Mouse (Mus musculus) small intestine, adult 2 months (tissue): Measurements from ENCODE around the gene Trak1. TPM values are rescaled to one million over a fixed set of nuclear protein-coding genes. Genes with fewer than 3 reads are reported as not detected.
A peak's percentile ranks its signal among the peaks of the same experiment; 100 is the strongest.

ENCODE experiments used
- H3K27ac ChIP-seq: fragments of 200-500 bp; 2 replicates; pipeline ENCODE4 v1.5.1; 2012; ENCODE audit warnings: low read depth, low read length, control low read depth, inconsistent platforms; ENCODE audit not compliant: insufficient read depth
- H3K27me3 ChIP-seq: fragments of 200-500 bp; 2 replicates; pipeline ENCODE4 v1.6.1; 2012; ENCODE audit warnings: mild to moderate bottlenecking, moderate library complexity, low read length, inconsistent platforms; ENCODE audit not compliant: control insufficient read depth, insufficient read depth
- H3K36me3 ChIP-seq: fragments of 200-500 bp; 2 replicates; pipeline ENCODE4 v1.6.1; 2012; ENCODE audit warnings: mild to moderate bottlenecking, low read length, control low read depth, inconsistent platforms; ENCODE audit not compliant: control insufficient read depth, insufficient read depth
- H3K4me1 ChIP-seq: fragments of 200-500 bp; 2 replicates; pipeline ENCODE4 v1.6.1; 2012; ENCODE audit warnings: low read length, inconsistent platforms, mixed read lengths; ENCODE audit not compliant: control insufficient read depth, insufficient read depth, insufficient read length
- H3K4me3 ChIP-seq: fragments of 200-500 bp; 2 replicates; pipeline ENCODE4 v1.5.1; 2012; ENCODE audit warnings: low read depth, mild to moderate bottlenecking, control low read depth, inconsistent platforms, low read length, moderate library complexity
- CTCF ChIP-seq: fragments of 200-500 bp; IDR thresholded peaks from 2 replicates; pipeline ENCODE4 v1.5.1; 2012; ENCODE audit warnings: low read depth, mild to moderate bottlenecking, control low read depth, inconsistent platforms, low read length, moderate library complexity, mixed read lengths; ENCODE audit not compliant: insufficient replicate concordance, insufficient read length; ENCODE audit errors: extremely low read depth
- POLR2A ChIP-seq: fragments of 200-500 bp; IDR thresholded peaks from 2 replicates; pipeline ENCODE4 v1.6.1; 2012; ENCODE audit warnings: low read depth, mild to moderate bottlenecking, control low read depth, inconsistent platforms, low read length, moderate library complexity
- WGBS: fragments of 180-500 bp; shearing (Covaris S2); methylation state at CpG from one replicate; pipeline ENCODE4 v1.1.7; 2018; 5-methylcytosine and 5-hydroxymethylcytosine counted together
- polyA plus RNA-seq: library from polyadenylated mRNA; depleted of rRNA; stranded (reverse); fragments of >200 nt; gene quantifications from 2 replicates; pipeline ENCODE4 v1.2.3, GENCODE M21; 2012

Gene Trak1
- polyA plus RNA-seq, 1 experiment = 99.8 TPM

GRCm38 (mm10) chr9:121405088-121405681, 107.9 kb downstream of the Trak1 start:
- H3K27ac ChIP-seq = peak overlapping the region; percentile 95
- H3K4me3 ChIP-seq = no peak overlapping the region
- no peaks in the 10 kb centered on the region for H3K27me3 ChIP-seq
- no peak for TF ChIP-seq CTCF
- TF ChIP-seq POLR2A = no peak
- 70% methylated on average over 8 of the region's 8 CpGs for WGBS
- 0 out of 2 replicates have a peak, but pooled peaks cover 7% of the 10 kb centered on the region for H3K36me3 ChIP-seq
- peaks cover 16% of the 10 kb centered on the region; the same call in 1 of the 2 replicates for H3K4me1 ChIP-seq

DNA sequence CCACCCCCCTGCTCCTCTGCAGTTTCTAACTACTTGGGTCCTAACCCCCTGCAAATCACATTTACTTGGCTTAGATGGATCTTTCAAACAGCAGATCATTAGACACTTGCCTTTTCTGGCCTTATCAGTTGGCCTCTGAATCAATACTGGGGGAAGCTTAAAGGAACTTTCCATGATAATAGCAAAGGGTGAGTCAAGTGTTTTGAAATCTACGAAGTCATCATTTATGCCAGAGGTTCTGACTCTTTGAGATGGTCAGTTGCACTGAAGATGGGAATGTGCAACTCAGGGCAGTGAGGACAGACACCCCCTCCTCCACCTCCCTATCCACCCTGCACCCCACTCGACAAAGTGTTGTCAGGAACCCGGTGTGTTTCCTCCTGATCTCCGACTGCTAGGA, 108.5 kb downstream of the Trak1 start:
- Histone ChIP-seq H3K27me3 (no peaks in the 10 kb centered on the region), H3K27ac (peak overlapping the region; percentile 95), H3K4me1 (peaks cover 16% of the 10 kb centered on the region; the same call in 1 of the 2 replicates), H3K4me3 (no peak overlapping the region), H3K36me3 (0 out of 2 replicates have a peak, but pooled peaks cover 2% of the 10 kb centered on the region)
- no peak for TF ChIP-seq CTCF
- no peak for TF ChIP-seq POLR2A
- WGBS = 73% methylated on average over 4 of the region's 4 CpGs

GRCm38 (mm10) chr9:121414237-121414636, 116.9 kb downstream of the Trak1 start:
- TF ChIP-seq POLR2A (no peak), CTCF (no peak)
- Histone ChIP-seq H3K27ac (peak overlapping the region; percentile 76), H3K36me3 (no peaks in the 10 kb centered on the region), H3K4me3 (no peak overlapping the region), H3K4me1 (peaks cover 21% of the 10 kb centered on the region), H3K27me3 (no peaks in the 10 kb centered on the region)
- 31% methylated on average over 12 of the region's 12 CpGs for WGBS

DNA sequence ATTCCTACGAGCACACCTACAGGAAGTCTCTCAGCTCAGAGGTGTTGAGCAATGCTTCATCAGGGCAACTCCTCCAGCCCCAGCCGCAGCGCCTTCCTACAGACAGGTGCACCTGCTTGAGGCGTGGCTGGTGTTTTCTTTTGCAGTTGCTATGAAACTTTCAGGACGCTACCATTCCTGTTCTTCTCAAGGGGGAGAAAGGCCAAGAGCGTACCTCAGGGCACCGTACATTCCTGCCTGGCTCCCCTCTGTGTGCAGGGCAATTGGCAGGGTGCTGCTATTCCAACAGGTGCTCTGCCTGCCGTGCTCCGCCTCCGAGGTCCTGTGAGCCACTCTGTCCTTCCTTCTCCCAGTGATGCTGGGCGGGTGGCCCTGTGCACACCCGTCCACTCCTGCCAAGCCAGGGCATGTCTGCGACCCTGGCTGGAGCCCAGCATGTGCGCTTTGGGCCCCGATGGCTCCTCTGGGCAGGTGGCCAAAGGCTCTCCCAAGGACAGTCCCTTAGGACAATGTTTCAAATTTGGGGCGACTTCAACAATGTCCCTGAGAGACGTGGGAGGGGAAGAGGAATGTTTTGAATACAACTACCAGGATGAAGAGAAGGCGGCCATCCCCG, 118.4 kb downstream of the Trak1 start:
- WGBS = 23% methylated on average over 19 of the region's 19 CpGs
- no peaks in the 10 kb centered on the region for H3K27me3 ChIP-seq
- peak overlapping the region; percentile 92 for H3K27ac ChIP-seq
- peak overlapping the region; percentile 59 for H3K4me3 ChIP-seq
- no peaks in the 10 kb centered on the region for H3K36me3 ChIP-seq
- peaks cover 31% of the 10 kb centered on the region for H3K4me1 ChIP-seq
- TF ChIP-seq POLR2A = peak; percentile 88
- TF ChIP-seq CTCF = no peak

DNA sequence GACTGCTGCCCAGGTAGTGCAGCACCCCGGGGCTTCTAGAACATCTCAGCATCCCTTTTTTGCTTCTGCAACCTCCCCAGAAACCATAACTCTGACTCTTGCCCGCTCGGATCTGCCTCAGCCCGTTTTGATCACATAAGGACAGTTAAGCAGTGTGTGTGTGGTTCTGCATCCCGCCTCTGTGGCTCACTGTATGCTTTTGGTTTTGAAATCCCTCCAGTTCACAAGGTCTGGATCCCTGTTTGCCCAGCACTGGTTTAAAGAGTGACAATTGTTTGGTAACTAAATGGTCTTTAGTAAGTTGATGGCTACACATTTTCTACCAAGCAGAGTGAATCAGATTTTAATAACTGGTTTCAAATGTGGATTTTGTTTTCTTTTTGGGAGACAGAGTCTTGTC, 119.2 kb downstream of the Trak1 start:
- H3K36me3 ChIP-seq = no peaks in the 10 kb centered on the region
- no peaks in the 10 kb centered on the region for H3K27me3 ChIP-seq
- WGBS = 37% methylated on average over 5 of the region's 5 CpGs
- peak overlapping the region; percentile 59 for H3K4me3 ChIP-seq
- H3K4me1 ChIP-seq = peaks cover 38% of the 10 kb centered on the region
- H3K27ac ChIP-seq = peak overlapping the region; percentile 59
- TF ChIP-seq POLR2A (no peak), CTCF (no peak)

- peak overlapping the region; percentile 43 for H3K4me3 ChIP-seq
- peaks cover 44% of the 10 kb centered on the region for H3K4me1 ChIP-seq
- H3K27ac ChIP-seq = 0 out of 2 replicates have a peak overlapping the region, but pooled peaks have one; percentile 59
- TF ChIP-seq POLR2A = no peak
- TF ChIP-seq CTCF = no peak
- no peaks in the 10 kb centered on the region for H3K36me3 ChIP-seq
- WGBS = 41% methylated on average over 7 of the region's 7 CpGs
- no peaks in the 10 kb centered on the region for H3K27me3 ChIP-seq
These were observed 119.8 kb downstream of the Trak1 start for GRCm38 (mm10) chr9:121416872-121417637.

GRCm38 (mm10) chr9:121419011-121419410, 121.7 kb downstream of the Trak1 start:
- TF ChIP-seq CTCF (no peak), POLR2A (no peak)
- WGBS = 73% methylated on average over 3 of the region's 3 CpGs
- Histone ChIP-seq H3K27ac (no peak overlapping the region; the same call in 1 of the 2 replicates), H3K36me3 (no peaks in the 10 kb centered on the region), H3K4me3 (no peak overlapping the region), H3K4me1 (peaks cover 54% of the 10 kb centered on the region), H3K27me3 (no peaks in the 10 kb centered on the region)
